Mouse (Mus musculus) forebrain, embryonic 12.5 days (tissue): ENCODE data around the gene Ntrk2. TPM values are rescaled to one million over a fixed set of nuclear protein-coding genes. Genes with fewer than 3 reads are reported as not detected.
A peak's percentile ranks its signal among the peaks of the same experiment; 100 is the strongest.
"Not testable (repeated sequence)": the region's sequence is repeated elsewhere in the genome, so short reads cannot be mapped to it uniquely, and the experiment has no call there.

Source experiments
- ATAC-seq: fragments of 200-750 bp; cut with Nextera tagmentation; 2 replicates; pipeline ENCODE4 v1.8.0; 2017; ENCODE audit warnings: moderate TSS enrichment; ENCODE audit not compliant: low FRiP score
- H3K27ac ChIP-seq: fragments of 300-500 bp; sonication (generic); 2 replicates; pipeline ENCODE4 v1.5.1; 2016; ENCODE audit warnings: mild to moderate bottlenecking
- H3K27me3 ChIP-seq: fragments of 300-500 bp; sonication (generic); 2 replicates; pipeline ENCODE4 v1.6.1; 2016; ENCODE audit warnings: mild to moderate bottlenecking
- H3K36me3 ChIP-seq: fragments of 300-500 bp; sonication (generic); replicated peaks from 2 replicates; pipeline ENCODE4 v1.6.1; 2016; ENCODE audit warnings: mild to moderate bottlenecking
- H3K4me1 ChIP-seq: fragments of 300-500 bp; sonication (generic); 2 replicates; pipeline ENCODE4 v1.6.1; 2016
- H3K4me2 ChIP-seq: fragments of 300-500 bp; sonication (generic); 2 replicates; pipeline ENCODE4 v1.6.1; 2016; ENCODE audit warnings: mild to moderate bottlenecking, moderate library complexity
- H3K4me3 ChIP-seq: fragments of 300-500 bp; sonication (generic); replicated peaks from 2 replicates; pipeline ENCODE4 v1.5.1; 2016; ENCODE audit warnings: mild to moderate bottlenecking
- H3K9ac ChIP-seq: fragments of 300-500 bp; sonication (generic); 2 replicates; pipeline ENCODE4 v1.6.1; 2016; ENCODE audit warnings: mild to moderate bottlenecking
- H3K9me3 ChIP-seq: fragments of 300-500 bp; sonication (generic); 2 replicates; pipeline ENCODE4 v1.6.1; 2016
- WGBS: fragments of 180-500 bp; shearing (Covaris S2); methylation state at CpG from one replicate; pipeline ENCODE4 v1.1.7; 2016; 5-methylcytosine and 5-hydroxymethylcytosine counted together
- polyA plus RNA-seq: library from polyadenylated mRNA; unstranded; fragments of >200 nt; fragmentation: Nextera tagmentation; extraction: Ambion mirVana; gene quantifications from 2 replicates; pipeline ENCODE4 v1.2.1, GENCODE M21; 2016

Gene Ntrk2
- polyA plus RNA-seq, 1 experiment from 2014 or later: 51.7 TPM

DNA sequence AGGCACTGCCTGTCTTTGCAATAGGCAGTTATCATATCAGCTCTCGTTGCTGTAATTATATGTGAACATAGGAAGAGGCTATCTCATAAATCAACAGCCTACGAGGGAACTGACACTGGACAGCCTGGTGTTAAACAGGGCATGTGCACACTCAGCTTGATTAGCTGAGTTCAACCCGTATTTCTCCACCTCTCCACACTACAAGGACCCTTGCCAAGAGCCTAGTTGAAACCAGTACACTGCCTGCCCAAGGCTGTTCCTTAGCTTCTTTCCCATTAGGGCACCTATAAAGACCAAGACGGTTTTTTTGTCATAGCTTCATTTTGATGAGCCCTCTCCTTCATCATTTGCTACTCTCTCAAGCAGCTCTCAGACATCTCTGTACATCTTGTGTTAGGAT lies 270.1 kb downstream of the Ntrk2 start:
- no peak for ATAC-seq
- Histone ChIP-seq H3K4me2 (no peak overlapping the region), H3K9me3 (no peaks in the 10 kb centered on the region), H3K9ac (no peak overlapping the region), H3K36me3 (no peaks in the 10 kb centered on the region), H3K27ac (no peak overlapping the region), H3K4me3 (no peak overlapping the region), H3K4me1 (peaks cover 30% of the 10 kb centered on the region), H3K27me3 (peaks cover 30% of the 10 kb centered on the region)
- WGBS: 86% methylated on average over 4 of the region's 4 CpGs

- Histone ChIP-seq H3K4me2 (no peak overlapping the region), H3K4me1 (peaks cover 24% of the 10 kb centered on the region), H3K9ac (no peak overlapping the region), H3K27ac (peak overlapping the region; percentile 65), H3K4me3 (no peak overlapping the region), H3K27me3 (peaks cover 23% of the 10 kb centered on the region), H3K36me3 (no peaks in the 10 kb centered on the region), H3K9me3 (no peaks in the 10 kb centered on the region)
- WGBS: 24% methylated on average over 7 of the region's 7 CpGs
- ATAC-seq: peak; percentile 83
These were observed 273.5 kb downstream of the Ntrk2 start for GRCm38 (mm10) chr13:59079761-59080461.

DNA sequence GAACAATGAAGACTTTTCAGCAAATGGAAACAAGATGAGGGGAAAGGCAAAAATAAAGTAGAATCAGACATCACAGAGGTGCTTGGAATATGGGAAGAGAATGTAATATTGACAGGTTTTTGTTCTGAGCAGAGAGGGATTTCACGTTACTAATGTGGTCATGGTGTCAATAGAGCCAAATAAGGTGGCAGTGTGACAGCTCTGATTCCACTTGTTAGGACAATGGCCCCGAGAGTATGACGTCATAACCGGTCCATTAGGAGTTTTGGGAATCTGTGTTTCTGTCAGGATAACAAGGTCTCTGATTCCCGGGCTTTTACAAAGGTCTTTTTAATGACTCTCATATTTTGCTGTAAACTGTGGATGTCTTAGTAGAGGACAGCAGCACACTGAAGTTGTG lies 274.1 kb downstream of the Ntrk2 start:
- H3K9me3 ChIP-seq: no peaks in the 10 kb centered on the region
- H3K27me3 ChIP-seq: peaks cover 19% of the 10 kb centered on the region
- H3K9ac ChIP-seq: no peak overlapping the region
- 36% methylated on average over 5 of the region's 5 CpGs for WGBS
- H3K4me1 ChIP-seq: peaks cover 24% of the 10 kb centered on the region
- peak; percentile 20; the same call in 1 of the 2 replicates for ATAC-seq
- peak overlapping the region; percentile 65; the same call in 1 of the 2 replicates for H3K27ac ChIP-seq
- H3K36me3 ChIP-seq: no peaks in the 10 kb centered on the region
- no peak overlapping the region for H3K4me2 ChIP-seq
- no peak overlapping the region for H3K4me3 ChIP-seq

- Histone ChIP-seq H3K27ac (no peak overlapping the region), H3K36me3 (no peaks in the 10 kb centered on the region), H3K4me2 (no peak overlapping the region), H3K4me1 (peaks cover 41% of the 10 kb centered on the region), H3K9me3 (no peaks in the 10 kb centered on the region), H3K4me3 (no peak overlapping the region), H3K27me3 (peaks cover 19% of the 10 kb centered on the region), H3K9ac (no peak overlapping the region)
- 90% methylated on average over 4 of the region's 4 CpGs for WGBS
- ATAC-seq: no peak
These were observed 282.6 kb downstream of the Ntrk2 start for GRCm38 (mm10) chr13:59089016-59089415.

DNA sequence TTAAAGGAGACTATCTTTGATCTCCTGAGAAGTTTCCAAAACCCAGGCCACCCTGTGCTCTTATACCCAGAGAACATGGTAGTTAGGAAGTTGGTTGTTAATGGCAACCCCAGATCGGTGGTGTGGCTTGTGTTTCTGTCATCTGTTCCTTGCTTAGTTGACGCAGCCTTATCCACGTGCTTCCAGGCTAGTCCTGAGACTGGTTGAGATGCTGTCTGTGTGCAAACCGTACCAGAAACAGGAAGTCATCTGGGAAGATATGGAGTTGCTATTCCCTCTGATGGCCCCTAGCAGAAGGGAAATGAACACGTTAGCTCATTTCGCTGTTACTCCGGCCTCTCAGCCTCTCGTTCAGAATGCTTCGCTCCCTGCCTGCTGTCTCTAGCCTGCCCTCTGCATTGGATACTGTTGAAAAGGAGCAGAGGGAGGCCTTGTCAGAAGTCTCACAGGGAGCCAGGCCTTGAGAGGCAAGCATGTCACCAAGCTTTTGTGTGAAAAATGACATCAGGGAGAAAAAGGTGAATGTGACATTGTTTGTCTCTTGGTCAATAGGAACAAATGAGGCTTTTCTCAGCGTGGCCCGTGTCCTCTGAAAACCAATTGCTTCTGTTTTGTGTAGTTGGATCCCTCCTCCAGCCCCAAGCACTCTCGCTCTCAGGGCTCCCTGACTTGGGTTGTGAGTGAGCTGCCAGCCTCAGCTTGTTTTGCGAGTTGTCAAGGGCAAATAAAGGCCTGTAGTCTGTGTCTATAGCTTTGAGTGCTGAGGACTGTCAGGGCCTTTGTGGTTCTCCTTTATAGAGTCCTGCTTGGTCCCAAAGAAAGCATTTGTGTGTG lies 285.0 kb downstream of the Ntrk2 start:
- ATAC-seq: peak; percentile 71
- Histone ChIP-seq H3K9ac (no peak overlapping the region), H3K27me3 (peaks cover 38% of the 10 kb centered on the region)

DNA sequence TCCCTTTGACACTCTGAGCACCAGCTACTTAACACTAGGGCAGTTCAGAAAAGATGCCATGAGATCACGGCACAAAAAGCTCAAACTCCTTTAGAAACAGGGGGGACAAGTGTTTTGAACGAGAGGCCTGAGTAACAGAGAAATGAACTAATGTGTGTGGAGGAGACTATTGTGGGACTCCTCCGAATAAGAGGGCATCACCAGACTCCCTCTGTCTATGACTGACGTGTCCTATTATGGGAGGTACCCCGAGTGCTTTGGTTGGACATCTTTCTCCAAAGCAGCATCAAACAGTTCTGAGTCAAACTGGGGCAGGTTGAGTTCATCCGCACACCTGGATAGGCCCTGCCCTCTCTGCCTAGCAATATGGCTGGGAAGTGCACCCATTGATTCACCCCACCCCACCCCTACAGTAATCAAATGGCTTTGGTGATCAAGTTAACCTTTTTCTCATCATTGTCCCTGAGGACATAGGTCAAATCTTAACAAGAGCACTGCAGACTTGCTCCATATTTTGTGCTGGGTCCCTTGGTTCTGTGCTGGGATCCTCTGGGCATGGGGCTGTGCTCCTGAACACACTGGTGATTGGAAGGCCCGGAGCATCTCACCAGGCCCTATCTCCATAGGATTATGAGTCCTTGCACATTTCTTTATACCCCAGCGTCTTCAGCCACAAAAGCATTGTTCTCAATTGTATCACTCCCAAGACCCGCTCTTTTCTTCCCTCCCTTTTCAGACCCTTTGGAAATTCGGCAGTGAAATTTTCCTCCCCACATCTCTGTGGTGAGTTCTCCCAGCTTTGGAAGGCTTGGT lies 285.9 kb downstream of the Ntrk2 start:
- H3K27me3 ChIP-seq: peaks cover 35% of the 10 kb centered on the region
- H3K4me1 ChIP-seq: peaks cover 48% of the 10 kb centered on the region
- WGBS: 18% methylated on average over 10 of the region's 10 CpGs
- ATAC-seq: peak; percentile 52
- no peak overlapping the region for H3K9ac ChIP-seq
- no peak overlapping the region for H3K4me3 ChIP-seq
- H3K36me3 ChIP-seq: no peaks in the 10 kb centered on the region
- H3K27ac ChIP-seq: peak overlapping the region; percentile 93
- no peaks in the 10 kb centered on the region for H3K9me3 ChIP-seq
- peak overlapping the region; percentile 27 for H3K4me2 ChIP-seq

More for the DNA sequence above, 285.0 kb downstream of the Ntrk2 start:
- Histone ChIP-seq H3K36me3 (no peaks in the 10 kb centered on the region), H3K4me3 (no peak overlapping the region), H3K27ac (peak overlapping the region; percentile 93), H3K9me3 (no peaks in the 10 kb centered on the region), H3K4me1 (peaks cover 52% of the 10 kb centered on the region), H3K4me2 (no peak overlapping the region; the same call in 1 of the 2 replicates)
- WGBS: 10% methylated on average over 13 of the region's 13 CpGs

GRCm38 (mm10) chr13:59092858-59093154 lies 286.4 kb downstream of the Ntrk2 start:
- H3K4me3 ChIP-seq: no peak overlapping the region
- H3K9me3 ChIP-seq: no peaks in the 10 kb centered on the region
- H3K36me3 ChIP-seq: no peaks in the 10 kb centered on the region
- peak; percentile 94 for ATAC-seq
- H3K27ac ChIP-seq: peak overlapping the region; percentile 93
- H3K9ac ChIP-seq: no peak overlapping the region
- 1% methylated on average over 4 of the region's 4 CpGs for WGBS
- peaks cover 48% of the 10 kb centered on the region for H3K4me1 ChIP-seq
- H3K4me2 ChIP-seq: peak overlapping the region; percentile 27
- H3K27me3 ChIP-seq: peaks cover 38% of the 10 kb centered on the region

GRCm38 (mm10) chr13:59094722-59095121 lies 288.4 kb downstream of the Ntrk2 start:
- Histone ChIP-seq H3K4me1 (peaks cover 48% of the 10 kb centered on the region), H3K27me3 (peaks cover 49% of the 10 kb centered on the region), H3K4me3 (no peak overlapping the region), H3K27ac (no peak overlapping the region), H3K36me3 (no peaks in the 10 kb centered on the region), H3K9me3 (no peaks in the 10 kb centered on the region), H3K9ac (no peak overlapping the region), H3K4me2 (no peak overlapping the region)
- WGBS: 90% methylated on average over 7 of the region's 7 CpGs
- no peak for ATAC-seq

- Histone ChIP-seq H3K4me1 (peaks cover 47% of the 10 kb centered on the region), H3K27ac (no peak overlapping the region; the same call in 1 of the 2 replicates), H3K9ac (no peak overlapping the region), H3K36me3 (no peaks in the 10 kb centered on the region), H3K4me3 (no peak overlapping the region), H3K9me3 (no peaks in the 10 kb centered on the region), H3K4me2 (no peak overlapping the region), H3K27me3 (peaks cover 46% of the 10 kb centered on the region)
- no peak for ATAC-seq
- 43% methylated on average over 10 of the region's 10 CpGs for WGBS
These were observed 289.5 kb downstream of the Ntrk2 start for GRCm38 (mm10) chr13:59095811-59096391.

DNA sequence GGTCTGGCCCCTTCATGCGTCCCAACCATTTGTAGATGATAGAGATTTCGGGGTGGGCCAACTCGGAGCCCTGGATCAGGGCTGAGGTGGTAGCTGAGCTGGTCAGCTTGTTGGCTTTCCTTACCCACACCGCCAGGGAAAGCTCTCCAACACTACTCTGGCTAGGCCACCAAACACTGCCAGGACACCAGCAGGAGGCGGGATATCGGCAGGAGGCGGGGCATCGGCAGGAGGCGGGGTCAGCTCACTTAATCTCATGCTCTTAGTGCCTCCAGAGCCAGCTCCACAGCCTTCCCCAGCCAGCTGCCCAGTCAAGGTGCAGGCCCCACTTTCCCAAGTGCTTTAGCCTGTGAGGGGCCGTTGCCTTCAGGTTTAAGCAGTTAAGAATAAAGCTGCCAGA lies 293.7 kb downstream of the Ntrk2 start:
- ATAC-seq: no peak
- WGBS: 38% methylated on average over 10 of the region's 10 CpGs
- peaks cover 10% of the 10 kb centered on the region for H3K4me1 ChIP-seq

DNA sequence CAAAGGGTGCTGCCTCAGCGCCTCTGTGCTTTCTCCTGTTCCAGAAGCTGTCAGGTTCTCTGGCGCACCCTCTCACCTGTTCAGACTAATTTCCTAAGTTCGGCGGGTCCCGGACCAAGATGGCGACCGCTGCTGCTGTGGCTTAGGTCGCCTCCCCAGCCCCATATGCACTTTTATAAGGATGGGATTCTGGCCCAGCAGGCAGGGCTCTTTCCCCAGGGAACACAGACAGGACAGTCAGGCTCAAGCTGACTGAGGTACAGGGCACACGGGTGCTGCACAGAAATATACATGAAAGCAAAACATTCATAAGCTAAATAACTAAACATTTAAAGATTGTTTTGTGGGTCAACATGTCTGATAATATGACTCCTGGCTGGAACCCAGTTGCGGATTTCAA lies 301.4 kb downstream of the Ntrk2 start:
- H3K27me3 ChIP-seq, H3K36me3 ChIP-seq, H3K9me3 ChIP-seq, H3K4me2 ChIP-seq, H3K27ac ChIP-seq, ATAC-seq, H3K9ac ChIP-seq, H3K4me1 ChIP-seq, H3K4me3 ChIP-seq: not testable (repeated sequence)
- WGBS: 94% methylated on average over 10 of the region's 10 CpGs

More for the DNA sequence above, 293.7 kb downstream of the Ntrk2 start:
- Histone ChIP-seq H3K27me3 (peaks cover 35% of the 10 kb centered on the region), H3K9ac (no peak overlapping the region), H3K4me3 (no peak overlapping the region), H3K36me3 (no peaks in the 10 kb centered on the region), H3K27ac (no peak overlapping the region), H3K4me2 (no peak overlapping the region), H3K9me3 (no peaks in the 10 kb centered on the region)

DNA sequence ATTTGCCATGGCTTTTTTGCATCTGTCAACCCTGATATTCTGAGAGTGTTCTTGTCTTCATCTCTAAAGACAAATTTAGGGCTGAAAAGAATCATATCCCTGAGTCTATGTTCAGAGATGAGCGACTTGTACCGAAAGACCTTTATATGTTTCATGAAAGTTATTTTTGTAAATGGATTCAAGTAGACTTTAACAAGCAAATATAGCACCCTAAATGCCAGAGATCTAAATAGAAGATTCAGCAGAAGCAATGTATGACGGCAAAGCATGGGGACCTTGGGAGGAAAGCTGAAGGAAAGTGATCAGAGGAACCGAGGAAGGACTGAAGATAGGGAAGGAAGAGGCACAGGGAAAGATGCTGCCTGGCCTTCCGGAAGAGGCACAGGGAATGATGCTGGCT lies 303.7 kb downstream of the Ntrk2 start:
- no peak overlapping the region for H3K27ac ChIP-seq
- peaks cover 10% of the 10 kb centered on the region for H3K9me3 ChIP-seq
- no peak overlapping the region for H3K9ac ChIP-seq
- no peaks in the 10 kb centered on the region for H3K36me3 ChIP-seq
- H3K4me1 ChIP-seq: no peaks in the 10 kb centered on the region
- WGBS: 92% methylated on average over 5 of the region's 5 CpGs
- H3K4me3 ChIP-seq: no peak overlapping the region
- ATAC-seq: no peak
- H3K4me2 ChIP-seq: no peak overlapping the region
- no peaks in the 10 kb centered on the region for H3K27me3 ChIP-seq
